Mouse (Mus musculus): ENCODE results near the gene Tmem108.

Tmem108 gene

DNA sequence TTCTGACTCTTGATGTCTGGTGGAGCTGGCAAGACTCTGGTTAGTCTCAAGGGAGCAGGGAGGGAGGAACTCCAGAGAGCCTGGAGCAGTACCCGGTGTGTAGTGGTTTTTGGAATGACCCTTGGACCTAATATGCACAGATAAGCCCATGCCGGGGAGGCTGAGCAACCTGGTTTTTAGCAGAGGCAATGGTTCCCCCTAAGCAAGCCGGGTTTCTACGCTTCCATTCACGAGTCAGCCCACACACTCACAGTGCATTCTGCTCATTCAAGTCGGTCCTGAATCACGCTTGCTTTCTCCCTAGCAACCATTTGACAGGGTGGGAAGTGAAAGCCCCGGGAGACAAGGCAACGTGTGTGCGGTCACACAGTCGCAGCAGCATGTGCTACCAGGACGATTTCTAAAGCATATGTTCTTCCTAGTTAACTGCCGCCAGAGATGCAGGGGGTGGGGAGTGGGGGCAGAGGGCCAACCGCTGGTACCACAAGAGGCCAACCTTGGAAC lies 259.7 kb downstream of the Tmem108 start:
- no peak for DNase-seq (ENCODE audit: extremely low read depth, low read depth)

GRCm38 (mm10) chr9:103499366-103499765 lies 262.3 kb downstream of the Tmem108 start:
- no peak for DNase-seq (ENCODE audit: extremely low read depth, low read depth)

GRCm38 (mm10) chr9:103498699-103499098 lies 262.9 kb downstream of the Tmem108 start:
- no peak for DNase-seq (ENCODE audit: extremely low read depth, low read depth)

DNA sequence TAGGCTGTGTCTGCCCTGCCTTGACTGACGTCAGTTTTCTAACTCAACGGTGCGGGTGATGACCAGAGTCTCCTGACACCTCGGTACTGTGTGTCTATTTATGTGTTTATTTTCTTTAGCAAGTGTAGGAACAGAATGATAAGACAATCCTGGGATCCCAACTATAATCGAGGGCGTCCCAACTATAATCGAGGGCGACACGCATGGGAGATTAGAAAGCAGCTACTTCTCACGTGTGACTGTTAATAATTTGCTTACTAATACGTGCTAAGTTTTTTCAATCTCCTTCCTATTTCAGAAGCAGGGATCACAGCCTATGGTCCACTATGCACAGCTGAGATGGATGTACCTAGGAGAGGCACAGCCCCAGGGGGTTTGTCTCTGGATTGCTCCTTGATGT lies 266.2 kb downstream of the Tmem108 start:
- no peak for DNase-seq (ENCODE audit: extremely low read depth, low read depth)

DNA sequence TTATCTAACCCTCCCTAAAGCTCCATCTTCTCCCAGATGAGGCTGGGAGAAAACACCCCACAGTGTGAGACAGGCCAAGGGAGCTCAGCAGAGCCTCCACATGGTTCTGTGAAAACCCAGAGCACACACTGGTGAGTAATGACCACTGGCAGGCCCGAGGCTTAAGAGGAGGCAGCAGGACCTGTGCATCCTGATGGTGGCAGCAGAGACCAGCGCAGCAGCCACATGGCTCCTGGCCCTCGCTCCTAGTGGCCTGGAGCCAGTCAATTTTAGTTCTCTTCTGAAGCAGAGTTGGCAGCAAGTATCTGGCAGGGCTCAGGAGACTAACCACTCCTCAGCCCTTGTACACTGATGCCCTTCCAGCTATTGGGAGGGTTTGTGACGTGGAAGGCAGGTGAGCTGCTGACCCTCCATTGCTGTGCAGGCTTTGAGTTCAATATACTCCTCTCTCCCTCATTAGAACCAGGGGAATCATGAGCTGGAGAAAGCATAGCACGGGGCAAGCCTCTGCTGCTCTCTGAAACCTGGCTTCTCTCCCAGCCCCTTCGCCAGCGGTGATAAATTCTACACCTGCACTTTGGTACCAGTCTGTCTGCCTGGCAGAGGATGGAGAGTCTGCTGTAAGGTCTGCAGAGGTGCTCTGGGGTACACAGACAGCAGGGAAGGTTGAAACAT lies 267.2 kb downstream of the Tmem108 start:
- DNase-seq (ENCODE audit: extremely low read depth, low read depth): no peak

DNA sequence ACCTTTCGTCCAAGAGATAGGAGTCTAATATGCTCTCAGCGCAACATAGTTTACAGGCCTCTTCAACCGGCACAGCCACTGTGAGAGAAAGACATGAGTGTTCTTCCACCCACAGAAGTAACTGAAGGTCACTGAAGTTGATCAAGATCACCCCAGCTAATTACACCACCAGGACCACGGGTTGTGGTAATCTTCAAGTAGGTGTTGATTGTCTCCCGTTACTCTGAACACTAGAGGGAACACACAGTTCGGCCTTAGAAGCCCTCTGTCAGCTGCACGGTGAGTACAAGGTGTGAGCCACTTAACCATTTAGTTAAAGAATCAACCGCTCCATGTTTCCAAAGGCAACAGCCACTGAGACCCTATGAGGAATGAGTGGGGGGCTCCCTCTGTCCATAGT lies 269.7 kb downstream of the Tmem108 start:
- DNase-seq (ENCODE audit: extremely low read depth, low read depth): no peak

DNA sequence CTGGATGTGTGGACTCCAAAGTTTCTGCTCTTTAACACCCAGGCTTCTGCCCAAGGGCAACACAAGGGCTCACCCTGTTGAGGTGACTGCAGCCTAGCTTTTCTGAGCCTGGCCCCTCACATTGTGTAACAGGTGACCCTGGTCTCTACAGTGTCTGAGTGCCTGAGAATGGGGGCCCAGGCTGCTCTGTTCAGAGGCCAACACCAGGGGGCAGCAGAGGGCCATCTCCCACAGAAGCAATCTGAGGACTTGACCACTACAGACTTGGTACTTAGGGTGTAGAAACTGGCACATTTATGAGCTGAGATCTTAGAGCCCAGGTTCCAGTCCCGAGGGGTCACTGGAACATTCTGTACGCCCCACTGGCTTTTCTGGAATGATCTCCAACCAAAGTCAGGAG lies 271.2 kb downstream of the Tmem108 start:
- DNase-seq (ENCODE audit: extremely low read depth, low read depth): no peak

- DNase-seq (ENCODE audit: extremely low read depth, low read depth): no peak
Observed at GRCm38 (mm10) chr9:103489883-103490282, 271.8 kb downstream of the Tmem108 start.

DNA sequence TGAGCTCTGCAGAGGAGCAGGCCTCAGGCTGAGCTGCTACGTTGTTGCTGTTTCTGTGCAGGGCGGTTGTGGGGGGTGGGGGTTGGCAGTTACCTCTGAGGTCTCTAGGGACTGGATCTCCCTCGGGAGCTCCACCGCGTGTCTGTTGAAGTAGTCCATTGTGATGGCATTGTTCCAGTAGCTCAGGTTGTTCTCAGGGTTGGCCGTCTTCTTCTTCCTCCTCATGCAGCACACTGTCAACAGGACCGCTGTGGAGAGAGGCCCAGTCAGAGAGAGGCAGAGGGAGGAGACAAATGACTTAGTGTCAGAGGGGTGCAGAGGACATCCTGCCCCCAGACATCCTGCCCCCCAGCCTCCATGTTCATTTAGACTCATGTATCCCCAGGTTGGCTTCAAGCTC lies 272.5 kb downstream of the Tmem108 start:
- no peak for DNase-seq (ENCODE audit: extremely low read depth, low read depth)

GRCm38 (mm10) chr9:103486262-103486661 lies 275.4 kb downstream of the Tmem108 start:
- DNase-seq (ENCODE audit: extremely low read depth, low read depth): no peak

GRCm38 (mm10) chr9:103485606-103486005 lies 276.0 kb downstream of the Tmem108 start:
- no peak for DNase-seq (ENCODE audit: extremely low read depth, low read depth)

GRCm38 (mm10) chr9:103480603-103481220 lies 280.9 kb downstream of the Tmem108 start:
- DNase-seq (ENCODE audit: extremely low read depth, low read depth): no peak

- no peak for DNase-seq (ENCODE audit: extremely low read depth, low read depth)
Observed at GRCm38 (mm10) chr9:103480044-103480576, 281.5 kb downstream of the Tmem108 start, which contains the start of gene Bfsp2. Gene Bfsp2, minus strand, starts transcription at chr9:103480420.

DNA sequence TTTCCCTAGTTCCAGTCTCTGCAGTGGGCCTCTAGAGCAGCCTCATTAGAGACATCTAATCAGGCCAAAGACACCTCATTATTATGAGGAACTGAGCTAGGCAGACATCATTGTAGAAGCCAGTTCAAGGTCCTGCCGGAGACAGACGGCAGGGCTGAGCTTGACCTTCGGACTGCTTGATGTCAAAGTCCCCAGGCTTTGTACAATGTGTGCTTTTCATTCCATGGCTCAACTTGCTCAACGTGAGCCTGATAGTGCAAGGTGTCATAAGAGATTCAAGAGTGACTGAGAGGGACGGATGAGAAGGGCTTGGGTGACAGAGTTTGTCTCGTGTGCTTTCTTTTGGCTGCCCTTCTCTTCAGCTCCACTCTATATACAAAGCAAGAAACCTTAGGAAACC lies 286.2 kb downstream of the Tmem108 start:
- no peak for DNase-seq (ENCODE audit: extremely low read depth, low read depth)

DNA sequence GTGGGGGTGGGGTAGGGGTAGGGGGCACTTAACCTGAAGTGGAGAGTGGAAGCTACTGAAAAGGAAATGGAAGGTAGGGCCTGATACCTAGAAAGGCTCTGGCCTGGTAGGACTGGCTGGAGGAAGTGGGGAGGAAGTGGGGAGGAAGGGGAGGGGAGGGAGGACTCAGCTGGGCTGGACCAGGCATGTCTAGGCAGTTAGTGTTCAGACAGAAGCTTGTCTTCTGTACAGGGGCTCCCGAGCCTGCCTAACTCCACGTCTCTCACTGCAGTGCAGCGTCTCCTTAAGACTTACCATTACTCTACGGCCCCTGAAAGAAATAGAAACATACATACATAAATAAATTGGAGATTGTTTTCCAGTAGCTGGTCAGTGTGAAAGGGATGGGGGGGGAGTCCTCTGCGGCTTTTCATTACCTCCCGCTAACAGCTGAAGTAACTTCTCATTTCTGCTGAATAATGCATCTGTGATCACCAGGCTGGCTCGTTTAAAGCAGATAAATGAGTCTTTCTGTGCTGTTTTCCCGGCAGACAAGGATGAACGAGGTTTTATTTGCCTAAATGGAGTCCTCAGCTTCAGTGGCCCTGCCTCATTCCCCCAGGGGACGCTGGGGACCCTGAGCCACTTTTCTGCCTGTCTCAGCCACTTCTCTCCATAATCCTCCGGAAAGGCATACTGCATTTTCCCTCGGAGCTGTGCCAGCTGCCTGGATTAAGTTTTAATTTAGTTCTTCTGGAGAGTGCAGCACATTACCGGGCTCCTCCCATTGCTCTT lies 287.5 kb downstream of the Tmem108 start:
- no peak for DNase-seq (ENCODE audit: extremely low read depth, low read depth)

DNA sequence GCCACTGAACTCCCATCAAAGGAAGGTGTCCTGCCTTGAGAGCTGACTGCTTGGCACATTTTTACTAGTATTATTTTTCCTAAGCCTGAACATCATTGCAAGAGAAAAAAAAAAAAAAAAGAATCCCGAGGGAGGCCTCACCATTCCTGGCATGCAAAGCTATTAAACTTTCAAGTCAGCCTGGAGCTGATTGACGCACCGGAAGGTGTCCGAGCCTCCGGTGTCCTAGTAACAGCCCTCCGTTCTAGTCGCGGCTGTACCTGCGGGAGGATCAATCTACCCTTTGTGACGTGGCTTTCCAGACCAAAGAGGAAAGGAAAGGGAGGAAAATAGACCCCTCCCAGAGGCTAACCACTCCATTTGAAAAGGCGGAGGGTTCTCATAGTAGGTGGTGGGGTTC lies 289.9 kb downstream of the Tmem108 start:
- DNase-seq (ENCODE audit: extremely low read depth, low read depth): no peak

DNA sequence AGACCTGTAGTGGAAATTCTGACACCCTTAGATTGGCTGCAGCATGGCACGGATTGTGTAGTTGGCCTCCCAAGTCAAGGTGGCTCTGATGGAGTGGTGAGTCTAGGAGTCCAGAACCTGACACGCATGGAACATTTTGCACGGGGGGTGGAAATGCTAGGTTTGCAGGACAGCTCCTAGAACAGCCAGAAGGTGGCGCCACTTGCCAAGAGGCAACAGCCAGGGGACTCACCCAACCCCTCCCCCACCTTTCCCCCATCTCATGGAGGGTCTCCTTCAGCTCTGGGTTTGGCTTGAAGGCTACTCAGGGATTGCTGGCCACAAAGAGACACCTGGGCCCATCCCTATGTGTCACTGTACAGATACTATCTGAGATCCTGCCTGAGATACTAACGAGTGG lies 292.1 kb downstream of the Tmem108 start:
- DNase-seq (ENCODE audit: extremely low read depth, low read depth): no peak

DNA sequence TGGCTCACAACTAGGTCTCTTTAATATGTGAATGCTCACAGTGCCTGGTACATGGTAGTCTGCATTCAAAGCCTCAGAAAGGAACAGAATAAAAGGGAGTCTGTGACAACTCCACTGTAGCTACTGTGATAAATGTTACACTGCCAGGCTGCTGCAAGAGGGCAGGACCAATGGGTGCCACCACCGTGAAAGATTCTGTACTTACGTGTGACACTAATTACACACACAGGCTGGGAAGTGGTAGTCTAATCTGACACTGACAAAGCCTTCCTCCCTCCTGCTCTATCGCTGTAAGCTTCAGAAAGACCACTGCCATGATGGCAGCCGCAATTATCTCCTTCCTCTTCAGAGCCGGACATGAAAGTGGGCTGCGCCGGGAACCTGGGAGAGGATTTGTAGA lies 292.7 kb downstream of the Tmem108 start:
- DNase-seq (ENCODE audit: extremely low read depth, low read depth): no peak

DNA sequence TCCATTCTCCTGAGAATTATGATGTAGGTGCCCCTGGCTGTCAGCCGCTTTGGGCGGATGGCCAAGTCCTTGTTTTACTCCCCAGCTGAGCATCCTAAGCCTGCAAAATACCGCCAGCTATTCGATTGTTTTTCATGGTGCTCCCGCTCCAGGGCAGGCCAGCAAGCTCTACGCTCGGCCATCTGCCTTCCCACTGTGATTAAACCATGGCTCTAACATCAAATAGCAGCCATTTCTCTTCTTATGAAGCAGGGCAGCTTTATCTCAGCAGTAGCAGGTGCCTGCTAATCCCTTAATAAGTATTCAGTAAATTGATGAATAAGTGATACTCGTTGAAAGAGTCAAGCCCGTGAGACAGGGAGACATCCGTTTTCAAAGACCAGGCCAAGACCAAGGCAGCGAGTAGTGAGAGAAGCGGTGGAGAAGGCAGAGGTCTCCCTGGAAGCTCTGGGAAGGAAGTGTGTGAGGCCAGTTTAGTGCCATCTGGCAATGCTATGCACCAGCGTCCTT lies 295.9 kb downstream of the Tmem108 start:
- no peak for DNase-seq (ENCODE audit: extremely low read depth, low read depth)

DNA sequence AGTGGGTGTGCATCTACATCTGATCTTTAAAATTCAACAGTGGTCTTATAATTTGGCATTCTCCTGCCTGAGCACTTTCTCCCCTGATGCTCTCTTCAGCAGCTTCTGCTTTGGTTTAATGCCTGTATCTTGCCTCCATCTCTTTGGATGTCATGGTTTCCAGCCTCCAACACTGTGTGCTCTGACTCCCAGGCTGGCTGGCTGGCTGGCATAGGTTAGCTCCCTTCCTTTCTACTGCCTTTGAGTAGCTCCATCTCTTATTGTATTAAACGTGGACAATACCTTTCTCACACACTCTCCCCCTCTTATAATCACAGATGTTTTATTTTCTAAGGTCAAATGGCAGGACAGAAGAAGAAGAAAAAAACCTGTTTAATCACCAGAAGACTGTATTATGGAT lies 296.3 kb downstream of the Tmem108 start:
- DNase-seq (ENCODE audit: extremely low read depth, low read depth): no peak

GRCm38 (mm10) chr9:103463833-103464232 lies 297.8 kb downstream of the Tmem108 start:
- DNase-seq (ENCODE audit: extremely low read depth, low read depth): no peak

GRCm38 (mm10) chr9:103459839-103460238 lies 301.8 kb downstream of the Tmem108 start:
- DNase-seq (ENCODE audit: extremely low read depth, low read depth): no peak

Measured in MEL-GATA-1-ER (cell line).